Comparison of ENCODE assay signal across 29 mouse cellular contexts in the genomic region with DNA sequence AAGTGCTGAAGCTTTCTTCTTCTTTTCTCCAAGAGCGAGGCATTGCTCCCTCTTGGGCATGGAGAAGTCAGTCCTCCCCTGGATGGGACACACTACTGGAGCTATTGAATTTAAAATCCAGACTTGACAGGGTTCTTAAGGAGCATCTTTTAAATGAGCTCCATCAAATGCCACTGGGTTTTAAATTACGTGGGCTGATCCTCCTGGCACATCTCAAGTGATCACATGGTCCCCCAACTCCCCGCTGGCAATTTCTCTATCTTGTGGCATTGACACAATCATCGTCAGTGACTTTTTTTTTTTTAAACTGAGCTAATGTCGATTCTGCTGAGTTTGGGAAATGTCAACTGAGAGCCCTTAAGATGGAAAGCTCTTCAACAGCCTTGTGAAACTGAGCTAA.
"Had no signal": no experiment of that assay in that cellular context is flagged by ENCODE, and none has a peak within 500 bp of the region (broad histone marks: within the 10 kb centered on the region; RNA-seq: fewer than 3 reads in every experiment).

No protein-coding gene starts in this region.

- H3K4me3 ChIP-seq: heart, embryonic 10.5 days; heart, embryonic 12.5 days; heart, embryonic 13.5 days; heart, embryonic 15.5 days; hindbrain, embryonic 10.5 days; hindbrain, embryonic 12.5 days; hindbrain, embryonic 13.5 days; hindbrain, embryonic 15.5 days; intestine, embryonic 15.5 days; kidney, embryonic 15.5 days; left cerebral cortex, adult 2 months had no signal

- H3K27ac ChIP-seq: heart, embryonic 10.5 days; heart, embryonic 13.5 days; heart, embryonic 15.5 days; hindbrain, embryonic 10.5 days; hindbrain, embryonic 12.5 days; hindbrain, embryonic 13.5 days; hindbrain, embryonic 14.5 days; hindbrain, embryonic 15.5 days; hindbrain, postnatal 0 days; intestine, embryonic 15.5 days; kidney, embryonic 15.5 days; kidney, postnatal 0 days; left cerebral cortex, adult 2 months had no signal

- DNase-seq: heart, postnatal 10 days; heart, postnatal 14 days; heart, postnatal 36 days; heart, postnatal 4 days; kidney, adult 11 months; kidney, adult 18-20 months; kidney, adult 2 months; kidney, adult 8-10 months; kidney, adult 9 months; kidney, postnatal 10 days; kidney, postnatal 14 days; kidney, postnatal 25 days; kidney, postnatal 36 days; kidney, postnatal 4 days; layer of hippocampus, adult 9-11 months had no signal
